ENCODE assay signal across 25 mouse cellular contexts in genomic region chr12:32032917-32033316, GRCm38 (mm10). TPM values are rescaled to one million over a fixed set of nuclear protein-coding genes. Genes with fewer than 3 reads are reported as not detected.
DNase-seq lines count a peak whose midpoint lies in the region; ATAC-seq and TF ChIP-seq lines count a peak whose summit lies in the region.
"Had no signal": no experiment of that assay in that cellular context is flagged by ENCODE, and none has a peak within 500 bp of the region (broad histone marks: within the 10 kb centered on the region; RNA-seq: fewer than 3 reads in every experiment).

No protein-coding gene starts in this region.

- no peak for DNase-seq in forebrain, postnatal 0 days
- DNase-seq in heart, embryonic 10.5 days (ENCODE audit: low spot score): peak; percentile 33
- peak; percentile 6 for DNase-seq in liver, postnatal 0 days
- DNase-seq: adrenal gland, adult 8-10 months; adrenal gland, postnatal 14 days; adrenal gland, postnatal 36 days; B cell, adult 2 months; cerebellum, adult 11-12 months; cerebellum, adult 2 months; cerebellum, adult 9-10 months; cerebellum, postnatal 10 days; cerebellum, postnatal 25 days had no signal

- ATAC-seq in forebrain, embryonic 13.5 days: 0 out of 2 replicates have a peak, but pooled peaks have one; percentile 59
- no peak for ATAC-seq in forebrain, postnatal 0 days
- ATAC-seq in heart, embryonic 11.5 days (replicated peaks; ENCODE audit: insufficient number of reproducible peaks, low FRiP score, low TSS enrichment): no peak
- peak; percentile 56; the same call in 1 of the 2 replicates for ATAC-seq in hindbrain, embryonic 15.5 days (ENCODE audit: low FRiP score, low read depth)
- ATAC-seq in hindbrain, embryonic 16.5 days: no peak; the same call in 1 of the 2 replicates
- no peak for ATAC-seq in liver, postnatal 0 days
- no peak for ATAC-seq in liver, embryonic 12.5 days
- ATAC-seq: activated CD4-positive, CD25-positive, alpha-beta regulatory T cell, adult 4 months; CD4-positive, CD25-positive, alpha-beta regulatory T cell, adult 4 months; forebrain, embryonic 15.5 days; Patski had no signal

- no peak overlapping the region for H3K9ac ChIP-seq in forebrain, embryonic 13.5 days
- no peak overlapping the region for H3K9ac ChIP-seq in forebrain, postnatal 0 days
- H3K9ac ChIP-seq in heart, embryonic 11.5 days (ENCODE audit: low read depth, low read length): no peak overlapping the region
- no peak overlapping the region for H3K9ac ChIP-seq in hindbrain, embryonic 15.5 days
- H3K9ac ChIP-seq in hindbrain, embryonic 16.5 days (ENCODE audit: low read depth, low read length): no peak overlapping the region
- no peak overlapping the region for H3K9ac ChIP-seq in liver, postnatal 0 days (replicated peaks)
- no peak overlapping the region for H3K9ac ChIP-seq in liver, embryonic 12.5 days
- H3K9ac ChIP-seq: embryonic facial prominence, embryonic 12.5 days; forebrain, embryonic 15.5 days had no signal

- no peaks in the 10 kb centered on the region for H3K9me3 ChIP-seq in forebrain, embryonic 13.5 days (replicated peaks)
- no peaks in the 10 kb centered on the region for H3K9me3 ChIP-seq in forebrain, postnatal 0 days (ENCODE audit: low read length)
- H3K9me3 ChIP-seq in heart, embryonic 10.5 days: no peaks in the 10 kb centered on the region
- H3K9me3 ChIP-seq in heart, embryonic 11.5 days (replicated peaks; ENCODE audit: control insufficient read depth, low read length): no peaks in the 10 kb centered on the region
- H3K9me3 ChIP-seq in hindbrain, embryonic 15.5 days: no peaks in the 10 kb centered on the region
- H3K9me3 ChIP-seq in hindbrain, embryonic 16.5 days (ENCODE audit: control insufficient read depth, low read length): no peaks in the 10 kb centered on the region
- no peaks in the 10 kb centered on the region for H3K9me3 ChIP-seq in liver, postnatal 0 days (ENCODE audit: low read length)
- H3K9me3 ChIP-seq in liver, embryonic 12.5 days (replicated peaks): no peaks in the 10 kb centered on the region
- H3K9me3 ChIP-seq: embryonic facial prominence, embryonic 10.5 days; embryonic facial prominence, embryonic 12.5 days; forebrain, embryonic 15.5 days; G1E had no signal

- no peak overlapping the region for H3K4me2 ChIP-seq in forebrain, embryonic 13.5 days
- no peak overlapping the region for H3K4me2 ChIP-seq in forebrain, postnatal 0 days (ENCODE audit: low read depth)
- no peak overlapping the region for H3K4me2 ChIP-seq in heart, embryonic 11.5 days
- H3K4me2 ChIP-seq in hindbrain, embryonic 15.5 days: no peak overlapping the region
- H3K4me2 ChIP-seq in hindbrain, embryonic 16.5 days (ENCODE audit: low read length): no peak overlapping the region
- no peak overlapping the region for H3K4me2 ChIP-seq in liver, postnatal 0 days (ENCODE audit: low read depth, low read length)
- no peak overlapping the region for H3K4me2 ChIP-seq in liver, embryonic 12.5 days
- H3K4me2 ChIP-seq: embryonic facial prominence, embryonic 12.5 days; forebrain, embryonic 15.5 days had no signal

- H3K36me3 ChIP-seq in forebrain, embryonic 13.5 days (ENCODE audit: poor library complexity, severe bottlenecking): no peaks in the 10 kb centered on the region
- 0 out of 2 replicates have a peak, but pooled peaks cover 3% of the 10 kb centered on the region for H3K36me3 ChIP-seq in forebrain, postnatal 0 days (ENCODE audit: insufficient read depth)
- H3K36me3 ChIP-seq in heart, embryonic 10.5 days: no peaks in the 10 kb centered on the region
- no peaks in the 10 kb centered on the region for H3K36me3 ChIP-seq in heart, embryonic 11.5 days (ENCODE audit: control insufficient read depth, insufficient read depth, low read length)
- H3K36me3 ChIP-seq in hindbrain, embryonic 15.5 days: no peaks in the 10 kb centered on the region
- H3K36me3 ChIP-seq in hindbrain, embryonic 16.5 days (ENCODE audit: control insufficient read depth, insufficient read depth, low read length): no peaks in the 10 kb centered on the region
- H3K36me3 ChIP-seq in liver, postnatal 0 days (replicated peaks; ENCODE audit: insufficient read depth, low read length): peaks cover 8% of the 10 kb centered on the region; the same call in 1 of the 2 replicates
- H3K36me3 ChIP-seq in liver, embryonic 12.5 days: peaks cover 49% of the 10 kb centered on the region
- H3K36me3 ChIP-seq: embryonic facial prominence, embryonic 12.5 days; forebrain, embryonic 15.5 days had no signal

- H3K4me1 ChIP-seq in forebrain, embryonic 13.5 days: no peaks in the 10 kb centered on the region
- H3K4me1 ChIP-seq in forebrain, postnatal 0 days (ENCODE audit: insufficient read depth): no peaks in the 10 kb centered on the region
- peaks cover under 1% of the 10 kb centered on the region; the same call in 1 of the 2 replicates for H3K4me1 ChIP-seq in heart, embryonic 10.5 days
- 0 out of 2 replicates have a peak, but pooled peaks cover 3% of the 10 kb centered on the region for H3K4me1 ChIP-seq in heart, embryonic 11.5 days (ENCODE audit: control insufficient read depth, insufficient read depth, low read length)
- peaks cover 1% of the 10 kb centered on the region; the same call in 1 of the 2 replicates for H3K4me1 ChIP-seq in hindbrain, embryonic 15.5 days (replicated peaks)
- H3K4me1 ChIP-seq in hindbrain, embryonic 16.5 days (ENCODE audit: control insufficient read depth, insufficient read depth, low read depth, low read length): no peaks in the 10 kb centered on the region
- no peaks in the 10 kb centered on the region for H3K4me1 ChIP-seq in liver, postnatal 0 days (ENCODE audit: insufficient read depth)
- H3K4me1 ChIP-seq in liver, embryonic 12.5 days: no peaks in the 10 kb centered on the region
- H3K4me1 ChIP-seq: embryonic facial prominence, embryonic 10.5 days; embryonic facial prominence, embryonic 12.5 days; forebrain, embryonic 15.5 days had no signal

- H3K27ac ChIP-seq in forebrain, embryonic 13.5 days: no peak overlapping the region
- no peak overlapping the region for H3K27ac ChIP-seq in forebrain, postnatal 0 days (ENCODE audit: low read depth, low read length)
- H3K27ac ChIP-seq in heart, embryonic 10.5 days: no peak overlapping the region
- H3K27ac ChIP-seq in heart, embryonic 11.5 days (ENCODE audit: low read depth, low read length): no peak overlapping the region
- H3K27ac ChIP-seq in hindbrain, embryonic 15.5 days (replicated peaks): no peak overlapping the region
- H3K27ac ChIP-seq in hindbrain, embryonic 16.5 days (ENCODE audit: low read depth, low read length): no peak overlapping the region
- H3K27ac ChIP-seq in liver, postnatal 0 days (ENCODE audit: low read depth): no peak overlapping the region
- no peak overlapping the region for H3K27ac ChIP-seq in liver, embryonic 12.5 days
- H3K27ac ChIP-seq: embryonic facial prominence, embryonic 10.5 days; embryonic facial prominence, embryonic 12.5 days; forebrain, embryonic 15.5 days had no signal

- WGBS in forebrain, embryonic 13.5 days: 92% methylated on average over 7 of the region's 7 CpGs
- 77% methylated on average over 7 of the region's 7 CpGs for WGBS in forebrain, postnatal 0 days
- 91% methylated on average over 7 of the region's 7 CpGs for WGBS in heart, embryonic 10.5 days
- 94% methylated on average over 7 of the region's 7 CpGs for WGBS in heart, embryonic 11.5 days (ENCODE audit: insufficient replicate concordance)
- 87% methylated on average over 7 of the region's 7 CpGs for WGBS in hindbrain, embryonic 15.5 days
- 82% methylated on average over 7 of the region's 7 CpGs for WGBS in hindbrain, embryonic 16.5 days
- WGBS in liver, postnatal 0 days (ENCODE audit: insufficient replicate concordance): 93% methylated on average over 7 of the region's 7 CpGs
- WGBS in liver, embryonic 12.5 days (ENCODE audit: insufficient replicate concordance): 94% methylated on average over 7 of the region's 7 CpGs

- TF ChIP-seq EP300 in liver, postnatal 0 days (IDR thresholded peaks at IDR 0.05; ENCODE audit: low read depth): no peak

- no peaks in the 10 kb centered on the region for H3K27me3 ChIP-seq in forebrain, embryonic 13.5 days
- H3K27me3 ChIP-seq in forebrain, postnatal 0 days (ENCODE audit: insufficient read depth, low read length): no peaks in the 10 kb centered on the region
- H3K27me3 ChIP-seq in heart, embryonic 10.5 days (ENCODE audit: insufficient read depth, poor library complexity, severe bottlenecking): no peaks in the 10 kb centered on the region
- H3K27me3 ChIP-seq in heart, embryonic 11.5 days (ENCODE audit: control insufficient read depth, insufficient read depth, low read length): no peaks in the 10 kb centered on the region
- H3K27me3 ChIP-seq in hindbrain, embryonic 15.5 days: no peaks in the 10 kb centered on the region
- H3K27me3 ChIP-seq in hindbrain, embryonic 16.5 days (replicated peaks; ENCODE audit: control insufficient read depth, insufficient read depth, low read length): no peaks in the 10 kb centered on the region
- no peaks in the 10 kb centered on the region for H3K27me3 ChIP-seq in liver, postnatal 0 days (ENCODE audit: insufficient read depth, low read length)
- no peaks in the 10 kb centered on the region for H3K27me3 ChIP-seq in liver, embryonic 12.5 days (replicated peaks)
- H3K27me3 ChIP-seq: CH12.LX; embryonic facial prominence, embryonic 12.5 days; forebrain, embryonic 15.5 days; Patski had no signal

- no peak overlapping the region for H3K4me3 ChIP-seq in forebrain, embryonic 13.5 days
- no peak overlapping the region for H3K4me3 ChIP-seq in forebrain, postnatal 0 days (ENCODE audit: low read depth, low read length)
- no peak overlapping the region for H3K4me3 ChIP-seq in heart, embryonic 10.5 days
- no peak overlapping the region for H3K4me3 ChIP-seq in heart, embryonic 11.5 days (ENCODE audit: low read depth, low read length)
- no peak overlapping the region for H3K4me3 ChIP-seq in hindbrain, embryonic 15.5 days
- H3K4me3 ChIP-seq in hindbrain, embryonic 16.5 days (ENCODE audit: low read length): no peak overlapping the region
- no peak overlapping the region for H3K4me3 ChIP-seq in liver, postnatal 0 days (ENCODE audit: low read depth, low read length)
- H3K4me3 ChIP-seq in liver, embryonic 12.5 days: no peak overlapping the region
- H3K4me3 ChIP-seq: embryonic facial prominence, embryonic 10.5 days; embryonic facial prominence, embryonic 12.5 days; forebrain, embryonic 15.5 days had no signal

- no peak for TF ChIP-seq CTCF in forebrain, postnatal 0 days (IDR thresholded peaks at IDR 0.05; ENCODE audit: low read depth)
- TF ChIP-seq CTCF in liver, postnatal 0 days (IDR thresholded peaks at IDR 0.05; ENCODE audit: low read depth): no peak

RNA-seq across cellular contexts. Expression of gene Prkar2b, which starts 28.2 kb away (rescaled TPM):
- 65.4 and 70.5 TPM in 2 replicates for polyA plus RNA-seq in forebrain, embryonic 13.5 days (2015; fragmentation: Nextera tagmentation; extraction: Ambion mirVana)
- 215 and 218 TPM in 2 replicates for total RNA-seq in forebrain, postnatal 0 days (2014; rRNA removed)
- 118 and 129 TPM in 2 replicates for polyA plus RNA-seq in forebrain, postnatal 0 days (2015; fragmentation: Nextera tagmentation; extraction: Ambion mirVana)
- 18.9 and 28.2 TPM in 2 replicates for polyA plus RNA-seq in heart, embryonic 10.5 days (2016; fragmentation: Nextera tagmentation; extraction: Ambion mirVana)
- 20.6 and 20.7 TPM in 2 replicates for polyA plus RNA-seq in heart, embryonic 11.5 days (2014; fragmentation: Nextera tagmentation; extraction: Ambion mirVana)
- 129 and 138 TPM in 2 replicates for polyA plus RNA-seq in hindbrain, embryonic 15.5 days (2015; fragmentation: Nextera tagmentation; extraction: Ambion mirVana)
- polyA plus RNA-seq in hindbrain, embryonic 16.5 days (2015; fragmentation: Nextera tagmentation; extraction: Ambion mirVana): 123 and 126 TPM in 2 replicates
- polyA plus RNA-seq in liver, postnatal 0 days (2015; fragmentation: Nextera tagmentation; extraction: Ambion mirVana): 34.0 and 34.6 TPM in 2 replicates
- 137 and 141 TPM in 2 replicates for polyA plus RNA-seq in liver, embryonic 12.5 days (2016; fragmentation: Nextera tagmentation; extraction: Ambion mirVana)

Comparison
In these comparisons a context has a peak if more than half of its experiments do, and no peak if none do; other contexts are left out.
1. ATAC-seq: peak in forebrain, embryonic 13.5 days (single experiment) and hindbrain, embryonic 15.5 days (single experiment); none in forebrain, postnatal 0 days (single experiment), heart, embryonic 11.5 days (single experiment), hindbrain, embryonic 16.5 days (single experiment), liver, postnatal 0 days (single experiment) and liver, embryonic 12.5 days (single experiment).